Comparison of ENCODE assay signal across 28 mouse cellular contexts in the genomic region with DNA sequence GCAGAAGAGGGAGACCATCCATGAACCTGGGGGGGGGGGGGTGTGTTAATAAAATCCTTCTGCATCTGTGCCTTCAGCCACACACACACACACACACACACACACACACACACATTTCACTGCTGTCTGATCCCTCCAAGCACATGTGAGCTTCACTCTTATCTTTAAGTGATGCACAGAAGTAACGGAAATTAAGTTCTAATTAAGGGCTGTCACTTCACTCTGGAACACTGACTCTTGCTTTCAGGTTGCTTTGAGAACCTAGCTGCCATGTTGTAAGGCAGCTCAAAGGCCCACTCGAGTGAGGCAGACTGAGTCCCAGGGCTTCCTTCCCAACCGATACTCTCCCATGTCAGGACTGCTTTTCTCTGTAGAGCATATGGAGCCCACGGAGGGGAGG. TPM values are rescaled to one million over a fixed set of nuclear protein-coding genes. Genes with fewer than 3 reads are reported as not detected.
DNase-seq lines count a peak whose midpoint lies in the region; ATAC-seq and TF ChIP-seq lines count a peak whose summit lies in the region.
"Had no signal": no experiment of that assay in that cellular context is flagged by ENCODE, and none has a peak within 500 bp of the region (broad histone marks: within the 10 kb centered on the region; RNA-seq: fewer than 3 reads in every experiment).

No protein-coding gene starts in this region.

- WGBS in forebrain, embryonic 16.5 days: 70% methylated on average over 4 of the region's 4 CpGs
- 61% methylated on average over 4 of the region's 4 CpGs for WGBS in forebrain, embryonic 15.5 days
- 53% methylated on average over 4 of the region's 4 CpGs for WGBS in lung, embryonic 14.5 days
- WGBS in embryonic facial prominence, embryonic 12.5 days: 55% methylated on average over 4 of the region's 4 CpGs

- H3K27ac ChIP-seq in forebrain, embryonic 16.5 days (ENCODE audit: low read length): no peak overlapping the region
- H3K27ac ChIP-seq in forebrain, embryonic 15.5 days (replicated peaks): no peak overlapping the region
- peak overlapping the region; percentile 72; the same call in 1 of the 2 replicates for H3K27ac ChIP-seq in lung, embryonic 14.5 days (ENCODE audit: low read depth)
- H3K27ac ChIP-seq in embryonic facial prominence, embryonic 12.5 days: peak overlapping the region; percentile 51; the same call in 1 of the 2 replicates
- H3K27ac ChIP-seq: hindbrain, postnatal 0 days; layer of hippocampus, adult 2 months; left cerebral cortex, adult 2 months; limb, embryonic 13.5 days; neural tube, embryonic 15.5 days had no signal

- no peaks in the 10 kb centered on the region for H3K27me3 ChIP-seq in forebrain, embryonic 16.5 days (replicated peaks; ENCODE audit: control insufficient read depth, insufficient read depth, low read length)
- H3K27me3 ChIP-seq in forebrain, embryonic 15.5 days: no peaks in the 10 kb centered on the region
- H3K27me3 ChIP-seq in lung, embryonic 14.5 days (ENCODE audit: insufficient read depth, low read length): no peaks in the 10 kb centered on the region
- no peaks in the 10 kb centered on the region for H3K27me3 ChIP-seq in embryonic facial prominence, embryonic 12.5 days
- H3K27me3 ChIP-seq: CH12.LX; intestine, embryonic 15.5 days; limb, embryonic 13.5 days; neural tube, embryonic 15.5 days had no signal

- no peak overlapping the region for H3K4me2 ChIP-seq in forebrain, embryonic 16.5 days (ENCODE audit: low read length)
- H3K4me2 ChIP-seq in forebrain, embryonic 15.5 days (replicated peaks): no peak overlapping the region
- H3K4me2 ChIP-seq in lung, embryonic 14.5 days: no peak overlapping the region
- no peak overlapping the region for H3K4me2 ChIP-seq in embryonic facial prominence, embryonic 12.5 days (replicated peaks)
- H3K4me2 ChIP-seq: intestine, embryonic 15.5 days; limb, embryonic 13.5 days; liver, embryonic 11.5 days; neural tube, embryonic 15.5 days had no signal

- no peaks in the 10 kb centered on the region for H3K36me3 ChIP-seq in forebrain, embryonic 16.5 days (ENCODE audit: control insufficient read depth, insufficient read depth)
- no peaks in the 10 kb centered on the region for H3K36me3 ChIP-seq in forebrain, embryonic 15.5 days
- H3K36me3 ChIP-seq in lung, embryonic 14.5 days (ENCODE audit: insufficient read depth): no peaks in the 10 kb centered on the region
- no peaks in the 10 kb centered on the region for H3K36me3 ChIP-seq in embryonic facial prominence, embryonic 12.5 days
- H3K36me3 ChIP-seq: G1E; intestine, embryonic 15.5 days; limb, embryonic 13.5 days; neural tube, embryonic 15.5 days had no signal

- DNase-seq in lung, embryonic 14.5 days: no peak
- no peak for DNase-seq in lung, postnatal 4 days
- DNase-seq in CD4-positive helper T cell, adult 2 months (ENCODE audit: low read depth, low spot score): peak; percentile 59
- DNase-seq in retina, embryonic 14.5 days (ENCODE audit: low spot score): no peak
- DNase-seq: adrenal gland, adult 8-10 months; cerebellum, adult 2 months; cerebellum, postnatal 14 days; heart, postnatal 14 days; kidney, adult 2 months; kidney, postnatal 36 days; lung, postnatal 36 days; midbrain, embryonic 14.5 days; spleen, adult 18-20 months had no signal

- no peak overlapping the region for H3K4me3 ChIP-seq in forebrain, embryonic 16.5 days (replicated peaks; ENCODE audit: low read length)
- H3K4me3 ChIP-seq in forebrain, embryonic 15.5 days: no peak overlapping the region
- H3K4me3 ChIP-seq in lung, embryonic 14.5 days (ENCODE audit: low read depth, low read length): no peak overlapping the region
- H3K4me3 ChIP-seq in embryonic facial prominence, embryonic 12.5 days: no peak overlapping the region
- H3K4me3 ChIP-seq: intestine, embryonic 15.5 days; layer of hippocampus, adult 2 months; left cerebral cortex, adult 2 months; limb, embryonic 13.5 days; megakaryocyte, embryonic 14.5 days; neural tube, embryonic 15.5 days had no signal

- peak; percentile 27 for ATAC-seq in forebrain, embryonic 16.5 days
- ATAC-seq in forebrain, embryonic 15.5 days (replicated peaks): no peak
- ATAC-seq in lung, embryonic 14.5 days (ENCODE audit: insufficient read depth): no peak
- ATAC-seq in embryonic facial prominence, embryonic 12.5 days (ENCODE audit: insufficient number of reproducible peaks, insufficient read depth, low FRiP score, low TSS enrichment): no peak

- no peaks in the 10 kb centered on the region for H3K9me3 ChIP-seq in forebrain, embryonic 16.5 days (ENCODE audit: control insufficient read depth, low read length)
- H3K9me3 ChIP-seq in forebrain, embryonic 15.5 days: no peaks in the 10 kb centered on the region
- H3K9me3 ChIP-seq in lung, embryonic 14.5 days (ENCODE audit: low read depth, low read length): no peaks in the 10 kb centered on the region
- H3K9me3 ChIP-seq in embryonic facial prominence, embryonic 12.5 days: no peaks in the 10 kb centered on the region
- H3K9me3 ChIP-seq: G1E; intestine, embryonic 15.5 days; limb, embryonic 13.5 days; neural tube, embryonic 15.5 days had no signal

- no peak overlapping the region for H3K9ac ChIP-seq in forebrain, embryonic 16.5 days (replicated peaks; ENCODE audit: low read depth, low read length)
- H3K9ac ChIP-seq in forebrain, embryonic 15.5 days (replicated peaks): no peak overlapping the region
- H3K9ac ChIP-seq in lung, embryonic 14.5 days: no peak overlapping the region
- H3K9ac ChIP-seq in embryonic facial prominence, embryonic 12.5 days: no peak overlapping the region
- H3K9ac ChIP-seq: intestine, embryonic 15.5 days; limb, embryonic 13.5 days; neural tube, embryonic 15.5 days had no signal

- TF ChIP-seq CTCF in lung, embryonic 14.5 days (IDR thresholded peaks at IDR 0.05; ENCODE audit: low read depth): no peak

- H3K4me1 ChIP-seq in forebrain, embryonic 16.5 days (replicated peaks; ENCODE audit: control insufficient read depth, insufficient read depth, low read length): peaks cover 10% of the 10 kb centered on the region
- peaks cover 12% of the 10 kb centered on the region for H3K4me1 ChIP-seq in forebrain, embryonic 15.5 days
- H3K4me1 ChIP-seq in lung, embryonic 14.5 days (ENCODE audit: insufficient read depth): peaks cover 16% of the 10 kb centered on the region
- H3K4me1 ChIP-seq in embryonic facial prominence, embryonic 12.5 days: peaks cover 22% of the 10 kb centered on the region
- H3K4me1 ChIP-seq: megakaryocyte, embryonic 14.5 days had no signal

RNA-seq across cellular contexts. Expression of a gene that starts 5.9 kb away (rescaled TPM):
- 0.37 and 0.57 TPM in 2 replicates for polyA plus RNA-seq in forebrain, embryonic 16.5 days (2015; fragmentation: Nextera tagmentation; extraction: Ambion mirVana)
- 0.15 and 0.32 TPM in 2 replicates for polyA plus RNA-seq in forebrain, embryonic 15.5 days (2015; fragmentation: Nextera tagmentation; extraction: Ambion mirVana)
- 0.42 TPM in 1 of 2 replicates, not detected in the other for polyA plus RNA-seq in lung, embryonic 14.5 days (2014; fragmentation: Nextera tagmentation; extraction: Ambion mirVana)
- not detected in 2 replicates for polyA plus RNA-seq in embryonic facial prominence, embryonic 12.5 days (2016; fragmentation: Nextera tagmentation; extraction: Ambion mirVana)
- polyA plus RNA-seq: G1E; heart, embryonic 14.5 days; hindbrain, postnatal 0 days; limb, embryonic 13.5 days; liver, embryonic 11.5 days; midbrain, embryonic 14.5 days; neural tube, embryonic 15.5 days; stomach, embryonic 14.5 days had no signal

Comparison
In these comparisons a context has a peak if more than half of its experiments do, and no peak if none do; other contexts are left out.
1. H3K27ac ChIP-seq: peak in lung, embryonic 14.5 days (single experiment) and embryonic facial prominence, embryonic 12.5 days (single experiment); none in forebrain, embryonic 16.5 days (single experiment) and forebrain, embryonic 15.5 days (single experiment).